Mouse (Mus musculus): ENCODE data around the gene S100a11. TPM values are rescaled to one million over a fixed set of nuclear protein-coding genes. Genes with fewer than 3 reads are reported as not detected.
"Not testable (repeated sequence)": the region's sequence is repeated elsewhere in the genome, so short reads cannot be mapped to it uniquely, and the experiment has no call there.

The S100a11 gene
- polyA plus RNA-seq (2015; fragmentation: Nextera tagmentation; extraction: Ambion mirVana): 1,206 and 1,400 TPM in 2 replicates

- H3K4me1 ChIP-seq (ENCODE audit: insufficient read depth, low read length): peaks cover 23% of the 10 kb centered on the region
- peak within 1 kb of the TSS; percentile 57 for H3K4me2 ChIP-seq (replicated peaks; ENCODE audit: low read depth, low read length)
- H3K4me3 ChIP-seq (ENCODE audit: low read length): peak within 1 kb of the TSS; percentile 66
Observed at GRCm38 (mm10) chr3:93520330-93521193, at the start of gene S100a11. S100a11 (plus strand) TSS chr3:93520488.

DNA sequence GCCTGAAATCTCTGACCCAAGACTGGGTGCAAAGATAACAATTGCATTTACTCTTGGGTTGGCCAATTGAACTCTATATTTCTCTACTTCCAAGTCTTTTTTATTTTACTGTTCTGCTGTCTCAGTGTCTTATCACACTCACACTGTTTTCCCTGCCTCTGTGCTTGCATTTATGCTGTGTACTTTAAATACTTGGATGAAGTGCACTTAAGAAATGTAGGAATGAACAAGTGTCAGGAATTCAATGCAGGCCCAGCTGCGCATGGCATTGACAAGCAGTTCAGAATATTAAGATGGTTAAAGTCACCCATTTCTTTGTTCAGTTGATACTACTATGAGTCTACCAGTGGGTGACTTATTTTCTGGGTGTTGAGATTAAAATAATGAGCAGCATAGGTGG is 40.2 kb upstream of the S100a11 start:
- Histone ChIP-seq H3K27me3 (ENCODE audit: insufficient read depth, low read length) (no peaks in the 10 kb centered on the region), H3K9ac (replicated peaks; ENCODE audit: low read length) (no peak overlapping the region), H3K4me3 (ENCODE audit: low read length) (no peak overlapping the region), H3K4me1 (ENCODE audit: insufficient read depth, low read length) (no peaks in the 10 kb centered on the region), H3K27ac (ENCODE audit: low read length) (no peak overlapping the region), H3K36me3 (ENCODE audit: insufficient read depth, low read length) (no peaks in the 10 kb centered on the region), H3K9me3 (ENCODE audit: low read length) (peaks cover 7% of the 10 kb centered on the region; the same call in 1 of the 2 replicates), H3K4me2 (replicated peaks; ENCODE audit: low read depth, low read length) (no peak overlapping the region)
- WGBS: 89% methylated on average over 1 of the region's 1 CpGs
- ATAC-seq (ENCODE audit: low FRiP score, low TSS enrichment): no peak

More at GRCm38 (mm10) chr3:93520330-93521193, at the start of gene S100a11:
- Histone ChIP-seq H3K36me3 (ENCODE audit: insufficient read depth, low read length) (peaks cover 9% of the 10 kb centered on the region), H3K27me3 (ENCODE audit: insufficient read depth, low read length) (no peaks in the 10 kb centered on the region), H3K27ac (ENCODE audit: low read length) (peak within 1 kb of the TSS; percentile 95), H3K9me3 (ENCODE audit: low read length) (no peaks in the 10 kb centered on the region), H3K9ac (replicated peaks; ENCODE audit: low read length) (peak within 1 kb of the TSS; percentile 85)
- under 1% methylated on average over 38 of the region's 38 CpGs for WGBS
- peak; percentile 99 for ATAC-seq (ENCODE audit: low FRiP score, low TSS enrichment)

DNA sequence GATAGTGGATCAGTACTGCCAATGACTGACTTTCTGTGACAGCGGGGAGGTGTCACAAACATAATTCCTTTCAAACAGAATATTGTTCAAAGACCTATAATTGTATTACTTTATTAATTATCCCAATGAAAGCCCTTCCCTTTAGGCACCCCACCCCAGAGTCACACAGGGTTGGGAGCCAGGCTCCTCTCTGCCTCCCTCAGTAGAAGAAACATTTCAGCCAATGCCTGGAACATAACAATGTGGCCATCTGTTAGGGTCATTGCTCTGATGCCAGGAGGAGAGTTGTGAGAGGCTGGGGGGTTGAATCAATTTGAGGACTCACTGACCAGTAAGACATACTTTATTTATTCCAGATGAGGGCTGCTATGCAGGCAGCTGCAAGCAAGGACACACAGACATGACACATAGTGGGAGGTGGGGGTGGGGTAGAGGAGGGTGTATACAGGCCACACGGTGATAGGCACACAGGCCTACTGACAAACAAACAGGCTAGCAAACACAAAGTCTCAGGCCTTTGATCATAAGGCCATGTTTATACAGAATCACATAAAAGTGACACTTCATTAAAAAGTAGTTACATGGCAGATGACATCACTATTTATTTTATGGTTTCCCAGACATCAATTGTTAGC is 38.2 kb upstream of the S100a11 start:
- no peak for ATAC-seq (ENCODE audit: low FRiP score, low TSS enrichment)
- Histone ChIP-seq H3K4me2 (replicated peaks; ENCODE audit: low read depth, low read length) (no peak overlapping the region), H3K9me3 (ENCODE audit: low read length) (peaks cover 7% of the 10 kb centered on the region; the same call in 1 of the 2 replicates), H3K9ac (replicated peaks; ENCODE audit: low read length) (no peak overlapping the region), H3K27ac (ENCODE audit: low read length) (no peak overlapping the region), H3K4me1 (ENCODE audit: insufficient read depth, low read length) (no peaks in the 10 kb centered on the region), H3K4me3 (ENCODE audit: low read length) (no peak overlapping the region), H3K27me3 (ENCODE audit: insufficient read depth, low read length) (no peaks in the 10 kb centered on the region), H3K36me3 (ENCODE audit: insufficient read depth, low read length) (no peaks in the 10 kb centered on the region)
- 66% methylated on average over 2 of the region's 2 CpGs for WGBS

- Histone ChIP-seq H3K9ac (replicated peaks; ENCODE audit: low read length) (no peak overlapping the region), H3K36me3 (ENCODE audit: insufficient read depth, low read length) (no peaks in the 10 kb centered on the region), H3K4me2 (replicated peaks; ENCODE audit: low read depth, low read length) (no peak overlapping the region), H3K4me3 (ENCODE audit: low read length) (no peak overlapping the region), H3K27me3 (ENCODE audit: insufficient read depth, low read length) (no peaks in the 10 kb centered on the region), H3K9me3 (ENCODE audit: low read length) (peaks cover 7% of the 10 kb centered on the region; the same call in 1 of the 2 replicates), H3K4me1 (ENCODE audit: insufficient read depth, low read length) (no peaks in the 10 kb centered on the region), H3K27ac (ENCODE audit: low read length) (no peak overlapping the region)
- ATAC-seq (ENCODE audit: low FRiP score, low TSS enrichment): no peak
- 93% methylated on average over 3 of the region's 3 CpGs for WGBS
Observed at GRCm38 (mm10) chr3:93485611-93486010, 34.7 kb upstream of the S100a11 start.

DNA sequence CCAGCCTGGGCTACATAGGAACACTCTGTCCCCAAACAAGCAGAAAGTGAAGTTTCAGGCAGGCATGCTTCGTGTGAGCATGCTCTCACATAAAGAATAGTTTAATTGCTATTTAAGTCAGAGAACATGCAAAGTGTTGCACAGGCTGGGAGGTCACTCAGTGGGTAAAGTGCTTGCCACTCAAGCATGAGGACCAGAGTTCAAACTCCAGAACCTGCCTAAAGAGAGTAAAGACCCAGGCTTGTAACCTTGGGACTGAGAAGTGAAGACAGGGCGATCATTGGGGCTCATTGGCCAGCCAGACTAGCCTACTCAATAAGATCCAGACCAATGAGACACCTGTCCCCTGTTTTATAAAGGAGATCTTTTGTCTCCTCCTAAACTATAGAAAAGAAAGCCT is 31.7 kb upstream of the S100a11 start:
- Histone ChIP-seq H3K27me3 (ENCODE audit: insufficient read depth, low read length) (no peaks in the 10 kb centered on the region; the same call in 1 of the 2 replicates), H3K4me1 (ENCODE audit: insufficient read depth, low read length) (no peaks in the 10 kb centered on the region), H3K9me3 (ENCODE audit: low read length) (no peaks in the 10 kb centered on the region), H3K4me3 (ENCODE audit: low read length) (no peak overlapping the region), H3K9ac (replicated peaks; ENCODE audit: low read length) (no peak overlapping the region), H3K4me2 (replicated peaks; ENCODE audit: low read depth, low read length) (no peak overlapping the region), H3K36me3 (ENCODE audit: insufficient read depth, low read length) (no peaks in the 10 kb centered on the region), H3K27ac (ENCODE audit: low read length) (no peak overlapping the region)
- WGBS: 91% methylated on average over 2 of the region's 2 CpGs
- ATAC-seq (ENCODE audit: low FRiP score, low TSS enrichment): no peak

DNA sequence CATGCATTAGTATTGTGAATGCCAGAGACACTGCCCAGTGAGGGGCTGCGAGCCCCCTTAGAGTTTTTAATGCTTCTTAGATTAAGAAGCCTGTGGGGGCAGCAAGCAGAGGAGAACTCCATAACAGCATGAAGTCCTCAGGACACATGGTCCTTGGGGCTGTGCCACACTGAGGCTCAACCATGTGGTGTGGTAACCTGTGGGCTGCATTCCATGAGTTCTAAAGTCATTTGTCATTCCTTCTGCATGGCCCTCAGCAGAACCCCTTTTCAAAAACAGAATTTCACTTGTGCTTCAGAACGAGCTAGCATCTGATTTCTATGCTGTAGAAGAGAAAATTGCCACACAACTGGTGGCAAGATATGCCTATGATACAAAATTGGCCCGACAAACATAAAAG is 28.1 kb upstream of the S100a11 start:
- Histone ChIP-seq H3K4me3 (ENCODE audit: low read length) (no peak overlapping the region), H3K9ac (replicated peaks; ENCODE audit: low read length) (no peak overlapping the region), H3K9me3 (ENCODE audit: low read length) (no peaks in the 10 kb centered on the region), H3K36me3 (ENCODE audit: insufficient read depth, low read length) (no peaks in the 10 kb centered on the region), H3K27ac (ENCODE audit: low read length) (no peak overlapping the region), H3K27me3 (ENCODE audit: insufficient read depth, low read length) (no peaks in the 10 kb centered on the region; the same call in 1 of the 2 replicates), H3K4me2 (replicated peaks; ENCODE audit: low read depth, low read length) (no peak overlapping the region), H3K4me1 (ENCODE audit: insufficient read depth, low read length) (no peaks in the 10 kb centered on the region)
- 74% methylated on average over 3 of the region's 3 CpGs for WGBS
- ATAC-seq (ENCODE audit: low FRiP score, low TSS enrichment): no peak

DNA sequence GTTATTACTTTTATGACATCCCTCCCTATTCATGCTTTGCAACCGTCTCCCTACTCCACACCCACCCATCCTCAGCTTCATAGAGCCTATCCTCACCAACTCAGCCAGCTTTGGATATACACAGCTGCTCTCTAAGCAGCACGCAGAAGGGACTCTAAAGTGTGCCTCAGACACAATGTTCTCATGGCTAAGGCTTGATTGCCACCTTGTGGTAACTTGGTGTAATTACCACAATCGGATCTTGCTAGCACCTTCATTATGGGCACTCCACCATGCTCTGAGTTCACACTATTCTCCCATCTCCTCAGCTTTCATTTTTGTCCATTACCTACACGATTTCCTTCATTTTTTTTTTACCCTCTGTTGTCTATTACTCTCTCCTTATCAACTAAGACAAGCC is 26.3 kb upstream of the S100a11 start:
- ATAC-seq (ENCODE audit: low FRiP score, low TSS enrichment): peak; percentile 90

GRCm38 (mm10) chr3:93494774-93495173 is 25.5 kb upstream of the S100a11 start:
- H3K4me1 ChIP-seq (ENCODE audit: insufficient read depth, low read length); H3K4me2 ChIP-seq (replicated peaks; ENCODE audit: low read depth, low read length); H3K36me3 ChIP-seq (ENCODE audit: insufficient read depth, low read length); H3K27me3 ChIP-seq (ENCODE audit: insufficient read depth, low read length); H3K27ac ChIP-seq (ENCODE audit: low read length); H3K9me3 ChIP-seq (ENCODE audit: low read length); ATAC-seq (ENCODE audit: low FRiP score, low TSS enrichment); H3K9ac ChIP-seq (replicated peaks; ENCODE audit: low read length); H3K4me3 ChIP-seq (ENCODE audit: low read length): not testable (repeated sequence)
- 27% methylated on average over 5 of the region's 5 CpGs for WGBS

More for the DNA sequence above, 26.3 kb upstream of the S100a11 start:
- Histone ChIP-seq H3K36me3 (ENCODE audit: insufficient read depth, low read length) (no peaks in the 10 kb centered on the region), H3K4me2 (replicated peaks; ENCODE audit: low read depth, low read length) (no peak overlapping the region), H3K9me3 (ENCODE audit: low read length) (no peaks in the 10 kb centered on the region), H3K9ac (replicated peaks; ENCODE audit: low read length) (no peak overlapping the region), H3K4me3 (ENCODE audit: low read length) (no peak overlapping the region), H3K27ac (ENCODE audit: low read length) (no peak overlapping the region), H3K27me3 (ENCODE audit: insufficient read depth, low read length) (no peaks in the 10 kb centered on the region; the same call in 1 of the 2 replicates), H3K4me1 (ENCODE audit: insufficient read depth, low read length) (no peaks in the 10 kb centered on the region)
- 1% methylated on average over 4 of the region's 4 CpGs for WGBS

- H3K4me1 ChIP-seq (ENCODE audit: insufficient read depth, low read length): no peaks in the 10 kb centered on the region
- H3K36me3 ChIP-seq (ENCODE audit: insufficient read depth, low read length): no peaks in the 10 kb centered on the region
- ATAC-seq (ENCODE audit: low FRiP score, low TSS enrichment): no peak
- H3K27me3 ChIP-seq (ENCODE audit: insufficient read depth, low read length): no peaks in the 10 kb centered on the region; the same call in 1 of the 2 replicates
- H3K9me3 ChIP-seq (ENCODE audit: low read length): no peaks in the 10 kb centered on the region
- no peak overlapping the region for H3K9ac ChIP-seq (replicated peaks; ENCODE audit: low read length)
- H3K27ac ChIP-seq (ENCODE audit: low read length): no peak overlapping the region
- WGBS: 72% methylated on average over 3 of the region's 3 CpGs
- no peak overlapping the region for H3K4me2 ChIP-seq (replicated peaks; ENCODE audit: low read depth, low read length)
- H3K4me3 ChIP-seq (ENCODE audit: low read length): no peak overlapping the region
Observed at GRCm38 (mm10) chr3:93497131-93497530, 23.2 kb upstream of the S100a11 start.

DNA sequence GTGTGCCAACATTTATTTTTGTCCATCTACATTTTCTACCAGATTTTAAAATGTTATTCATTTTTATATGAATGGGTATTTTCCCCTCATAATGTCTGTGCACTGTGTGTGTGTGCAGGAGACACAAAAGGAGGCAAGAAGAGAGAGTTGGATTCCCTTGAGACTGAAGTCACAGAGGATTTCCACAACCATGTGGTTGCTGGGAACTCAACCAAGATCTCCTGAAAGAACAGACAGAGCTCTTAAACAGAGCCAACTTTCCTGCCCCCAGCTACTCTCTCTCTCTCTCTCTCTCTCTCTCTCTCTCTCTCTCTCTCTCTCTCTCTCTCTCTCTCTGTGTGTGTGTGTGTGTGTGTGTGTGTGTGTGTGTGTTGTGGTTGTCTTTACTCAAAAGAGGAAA is 21.2 kb upstream of the S100a11 start:
- Histone ChIP-seq H3K4me3 (ENCODE audit: low read length) (no peak overlapping the region), H3K9me3 (ENCODE audit: low read length) (no peaks in the 10 kb centered on the region), H3K4me1 (ENCODE audit: insufficient read depth, low read length) (no peaks in the 10 kb centered on the region), H3K36me3 (ENCODE audit: insufficient read depth, low read length) (no peaks in the 10 kb centered on the region), H3K4me2 (replicated peaks; ENCODE audit: low read depth, low read length) (no peak overlapping the region), H3K27me3 (ENCODE audit: insufficient read depth, low read length) (no peaks in the 10 kb centered on the region), H3K9ac (replicated peaks; ENCODE audit: low read length) (no peak overlapping the region), H3K27ac (ENCODE audit: low read length) (no peak overlapping the region)
- ATAC-seq (ENCODE audit: low FRiP score, low TSS enrichment): no peak
